Mouse (Mus musculus): Measurements from ENCODE around the gene Dpp4. TPM values are rescaled to one million over a fixed set of nuclear protein-coding genes. Genes with fewer than 3 reads are reported as not detected.
A peak's percentile ranks its signal among the peaks of the same experiment; 100 is the strongest.

Dpp4 gene
- polyA plus RNA-seq, 1 experiment from 2014 or later = 24.4 TPM

DNA sequence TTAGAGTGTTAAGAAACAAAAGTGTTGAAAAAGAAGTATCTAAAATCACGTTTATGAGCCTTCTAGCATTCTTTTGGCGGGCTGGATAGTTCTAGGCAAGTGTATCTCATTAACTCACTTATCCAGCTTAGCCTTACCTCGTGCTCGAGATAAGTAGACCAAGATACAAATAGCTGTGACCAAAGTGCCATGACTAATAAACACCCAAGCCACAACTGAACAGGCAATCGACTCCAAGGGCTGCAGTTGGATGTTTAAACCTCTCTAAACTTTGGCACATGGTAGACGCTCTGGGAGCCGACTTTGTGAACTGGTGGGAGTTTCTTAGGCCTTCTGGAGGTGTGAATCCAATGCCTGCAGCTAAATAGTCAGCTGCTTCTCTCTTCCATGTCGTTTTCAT, 12.7 kb downstream of the Dpp4 start:
- 61% methylated on average over 8 of the region's 8 CpGs for WGBS
- no peak overlapping the region for H3K4me2 ChIP-seq (ENCODE audit: low read depth, low read length)
- no peaks in the 10 kb centered on the region for H3K36me3 ChIP-seq (ENCODE audit: control insufficient read depth, insufficient read depth)
- no peak overlapping the region for H3K27ac ChIP-seq (ENCODE audit: low read length)
- ATAC-seq (replicated peaks; ENCODE audit: extremely low read depth, insufficient read depth, low FRiP score) = no peak
- H3K9ac ChIP-seq (ENCODE audit: low read length) = no peak overlapping the region
- no peaks in the 10 kb centered on the region for H3K9me3 ChIP-seq (replicated peaks; ENCODE audit: control insufficient read depth, low read length)
- no peaks in the 10 kb centered on the region for H3K27me3 ChIP-seq (ENCODE audit: control insufficient read depth, insufficient read depth, low read length)
- H3K4me1 ChIP-seq (ENCODE audit: control insufficient read depth, insufficient read depth, low read length) = no peaks in the 10 kb centered on the region; the same call in 1 of the 2 replicates
- no peak overlapping the region for H3K4me3 ChIP-seq (ENCODE audit: low read length)

DNA sequence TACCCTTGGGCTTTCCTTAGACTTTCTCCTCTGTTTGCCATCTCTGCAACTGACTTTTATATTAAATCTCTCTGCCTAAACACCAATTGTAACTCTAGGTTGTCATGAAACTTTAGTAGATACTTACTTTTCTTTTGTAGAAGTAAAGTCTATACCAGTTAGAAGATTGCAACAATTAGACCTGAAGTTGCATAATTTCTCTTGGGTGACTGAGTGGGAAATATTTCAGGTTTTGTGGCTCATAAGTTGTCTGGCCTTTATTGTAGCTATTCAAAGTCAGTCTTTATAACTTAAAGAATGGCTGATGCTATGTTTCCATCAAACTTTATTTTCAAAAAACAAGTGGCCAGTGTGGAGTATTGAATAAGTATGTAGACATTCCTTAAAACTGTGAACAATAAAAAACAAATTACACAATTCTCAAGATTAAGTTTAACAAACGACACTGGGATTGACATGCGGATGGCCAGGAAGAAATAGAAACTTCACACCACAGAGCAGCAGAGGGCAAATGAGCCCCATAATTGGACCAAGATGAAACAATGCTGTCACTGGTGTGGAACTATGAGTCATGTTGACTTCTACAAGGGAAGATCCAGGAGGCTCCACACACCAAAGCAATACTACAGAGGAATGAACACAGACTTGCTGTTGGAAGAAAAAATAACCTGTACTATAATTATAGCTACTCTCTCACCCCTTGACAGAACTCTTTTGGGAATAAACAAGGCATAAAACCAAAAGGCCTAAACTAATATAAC, 13.7 kb downstream of the Dpp4 start:
- no peak for ATAC-seq (replicated peaks; ENCODE audit: extremely low read depth, insufficient read depth, low FRiP score)
- WGBS = 75% methylated on average over 2 of the region's 2 CpGs
- Histone ChIP-seq H3K27ac (ENCODE audit: low read length) (no peak overlapping the region), H3K4me1 (ENCODE audit: control insufficient read depth, insufficient read depth, low read length) (no peaks in the 10 kb centered on the region; the same call in 1 of the 2 replicates), H3K36me3 (ENCODE audit: control insufficient read depth, insufficient read depth) (no peaks in the 10 kb centered on the region), H3K27me3 (ENCODE audit: control insufficient read depth, insufficient read depth, low read length) (no peaks in the 10 kb centered on the region), H3K9ac (ENCODE audit: low read length) (no peak overlapping the region), H3K4me2 (ENCODE audit: low read depth, low read length) (no peak overlapping the region), H3K9me3 (replicated peaks; ENCODE audit: control insufficient read depth, low read length) (no peaks in the 10 kb centered on the region), H3K4me3 (ENCODE audit: low read length) (no peak overlapping the region)

DNA sequence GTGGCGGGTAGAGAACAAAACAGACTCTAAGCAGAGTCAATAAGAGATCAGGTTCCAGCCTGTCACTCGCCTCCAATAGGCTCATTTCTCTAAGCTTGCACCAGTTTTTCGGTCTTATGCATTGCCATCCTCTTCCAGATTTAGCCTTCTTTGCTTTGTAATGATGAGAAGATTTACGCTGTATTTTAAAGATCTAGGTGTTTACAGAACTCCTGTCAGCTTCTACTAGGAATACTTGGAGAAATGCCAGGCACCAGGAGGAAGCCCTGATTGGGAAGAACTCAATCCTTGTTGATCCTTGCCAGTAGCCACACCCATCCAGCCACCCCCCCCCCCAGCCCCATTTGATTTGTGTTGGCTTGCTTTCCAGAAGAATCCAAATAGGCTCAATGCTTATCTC, 14.4 kb downstream of the Dpp4 start:
- Histone ChIP-seq H3K27me3 (ENCODE audit: control insufficient read depth, insufficient read depth, low read length) (no peaks in the 10 kb centered on the region), H3K36me3 (ENCODE audit: control insufficient read depth, insufficient read depth) (no peaks in the 10 kb centered on the region), H3K4me3 (ENCODE audit: low read length) (no peak overlapping the region), H3K4me1 (ENCODE audit: control insufficient read depth, insufficient read depth, low read length) (no peaks in the 10 kb centered on the region; the same call in 1 of the 2 replicates), H3K4me2 (ENCODE audit: low read depth, low read length) (no peak overlapping the region), H3K27ac (ENCODE audit: low read length) (peak overlapping the region; percentile 14; the same call in 1 of the 2 replicates), H3K9me3 (replicated peaks; ENCODE audit: control insufficient read depth, low read length) (no peaks in the 10 kb centered on the region), H3K9ac (ENCODE audit: low read length) (no peak overlapping the region)
- 72% methylated on average over 4 of the region's 4 CpGs for WGBS
- no peak for ATAC-seq (replicated peaks; ENCODE audit: extremely low read depth, insufficient read depth, low FRiP score)

DNA sequence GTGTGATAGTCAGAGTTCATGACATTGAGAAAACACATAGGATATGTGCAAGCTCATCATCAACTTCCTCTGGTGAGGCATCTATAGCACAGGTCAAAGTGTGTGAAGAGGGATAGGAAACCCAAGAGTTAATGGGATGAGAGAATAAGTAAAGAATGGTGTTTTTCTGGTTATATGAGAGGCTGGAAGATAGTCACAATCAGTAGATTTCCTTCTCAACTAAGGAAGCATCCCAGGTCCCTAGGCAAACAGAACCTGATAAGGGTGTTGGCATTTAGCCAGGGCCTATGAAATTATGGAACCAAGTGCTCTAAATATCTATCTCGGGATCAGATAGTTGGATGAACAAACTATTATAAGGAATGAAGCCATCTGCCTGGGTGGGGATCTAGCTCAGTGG, 15.2 kb downstream of the Dpp4 start:
- Histone ChIP-seq H3K27me3 (ENCODE audit: control insufficient read depth, insufficient read depth, low read length) (no peaks in the 10 kb centered on the region), H3K9ac (ENCODE audit: low read length) (no peak overlapping the region), H3K4me2 (ENCODE audit: low read depth, low read length) (no peak overlapping the region), H3K9me3 (replicated peaks; ENCODE audit: control insufficient read depth, low read length) (no peaks in the 10 kb centered on the region), H3K4me3 (ENCODE audit: low read length) (no peak overlapping the region), H3K36me3 (ENCODE audit: control insufficient read depth, insufficient read depth) (no peaks in the 10 kb centered on the region), H3K4me1 (ENCODE audit: control insufficient read depth, insufficient read depth, low read length) (no peaks in the 10 kb centered on the region; the same call in 1 of the 2 replicates), H3K27ac (ENCODE audit: low read length) (no peak overlapping the region)
- WGBS = 61% methylated on average over 1 of the region's 1 CpGs
- no peak for ATAC-seq (replicated peaks; ENCODE audit: extremely low read depth, insufficient read depth, low FRiP score)

DNA sequence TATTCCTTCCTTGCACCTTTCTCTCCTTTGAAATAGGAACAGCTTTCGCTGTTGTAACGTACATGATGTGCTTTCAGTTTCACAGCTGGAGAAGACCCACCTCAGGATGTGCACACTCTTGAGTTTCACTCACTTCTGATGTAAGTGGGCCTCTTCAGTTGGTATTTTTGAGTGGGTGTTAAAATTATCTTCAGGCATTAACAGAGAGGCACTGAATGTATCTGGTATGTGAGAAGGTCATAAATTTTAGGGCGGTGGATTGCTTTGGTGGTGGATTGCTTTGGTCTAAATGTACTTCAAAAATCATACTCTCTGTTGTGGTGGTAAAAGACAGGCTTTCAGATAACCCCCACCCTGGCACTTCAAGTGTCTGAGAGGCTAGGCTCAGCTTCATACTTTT, 17.2 kb downstream of the Dpp4 start:
- no peaks in the 10 kb centered on the region for H3K36me3 ChIP-seq (ENCODE audit: control insufficient read depth, insufficient read depth)
- ATAC-seq (replicated peaks; ENCODE audit: extremely low read depth, insufficient read depth, low FRiP score) = 0 out of 2 replicates have a peak, but pooled peaks have one; percentile 11
- H3K9ac ChIP-seq (ENCODE audit: low read length) = no peak overlapping the region
- no peaks in the 10 kb centered on the region; the same call in 1 of the 2 replicates for H3K4me1 ChIP-seq (ENCODE audit: control insufficient read depth, insufficient read depth, low read length)
- H3K27ac ChIP-seq (ENCODE audit: low read length) = no peak overlapping the region; the same call in 1 of the 2 replicates
- H3K27me3 ChIP-seq (ENCODE audit: control insufficient read depth, insufficient read depth, low read length) = no peaks in the 10 kb centered on the region
- WGBS = 69% methylated on average over 3 of the region's 3 CpGs
- no peak overlapping the region for H3K4me2 ChIP-seq (ENCODE audit: low read depth, low read length)
- no peaks in the 10 kb centered on the region for H3K9me3 ChIP-seq (replicated peaks; ENCODE audit: control insufficient read depth, low read length)
- H3K4me3 ChIP-seq (ENCODE audit: low read length) = no peak overlapping the region

DNA sequence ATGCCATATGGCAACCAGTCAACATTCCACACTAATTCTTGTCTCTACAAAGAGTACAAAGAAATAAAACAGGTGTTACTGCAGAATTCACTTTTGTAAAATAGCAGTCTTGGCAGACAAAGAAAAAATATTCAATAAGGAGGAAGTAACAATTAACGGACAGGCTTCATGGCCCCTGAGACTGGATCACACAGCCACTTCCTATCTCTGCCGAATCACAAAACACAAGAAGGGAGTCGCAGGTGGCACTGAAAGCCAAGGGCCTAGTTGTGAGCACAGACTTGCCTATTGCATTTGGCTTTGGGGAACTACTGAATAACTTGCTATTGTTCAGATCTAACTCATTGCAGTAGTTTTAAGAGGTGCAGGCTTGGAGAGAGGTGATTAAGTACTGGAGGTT, 19.9 kb downstream of the Dpp4 start:
- Histone ChIP-seq H3K27ac (ENCODE audit: low read length) (peak overlapping the region; percentile 43), H3K4me1 (ENCODE audit: control insufficient read depth, insufficient read depth, low read length) (no peaks in the 10 kb centered on the region), H3K9ac (ENCODE audit: low read length) (no peak overlapping the region), H3K27me3 (ENCODE audit: control insufficient read depth, insufficient read depth, low read length) (no peaks in the 10 kb centered on the region), H3K36me3 (ENCODE audit: control insufficient read depth, insufficient read depth) (no peaks in the 10 kb centered on the region), H3K4me2 (ENCODE audit: low read depth, low read length) (no peak overlapping the region), H3K9me3 (replicated peaks; ENCODE audit: control insufficient read depth, low read length) (no peaks in the 10 kb centered on the region), H3K4me3 (ENCODE audit: low read length) (no peak overlapping the region)
- no peak for ATAC-seq (replicated peaks; ENCODE audit: extremely low read depth, insufficient read depth, low FRiP score)
- WGBS = 69% methylated on average over 3 of the region's 3 CpGs

DNA sequence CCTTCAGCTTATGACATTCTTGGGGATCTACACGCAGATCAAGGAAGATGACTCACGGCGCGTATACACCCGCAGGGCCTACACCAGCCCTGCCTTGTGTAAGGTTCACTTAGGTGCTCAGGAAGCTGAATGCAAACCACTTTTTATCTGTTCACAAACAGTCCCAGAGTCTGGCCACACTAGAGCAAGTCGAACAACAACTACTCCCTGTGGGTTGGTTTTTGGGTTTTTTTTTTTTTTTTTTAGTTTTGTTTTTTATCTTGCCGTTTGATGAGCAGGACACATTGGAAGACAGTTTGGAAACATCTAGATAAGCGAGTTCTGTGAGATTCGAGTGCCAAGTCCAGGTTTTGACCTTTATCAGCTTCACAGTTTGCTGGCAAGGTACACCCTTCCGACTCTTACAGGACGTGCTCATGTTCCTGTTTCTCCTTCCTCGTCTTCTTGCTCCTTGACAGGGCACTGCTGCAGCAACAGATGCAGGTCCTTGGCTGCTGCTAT, 21.0 kb downstream of the Dpp4 start:
- H3K4me1 ChIP-seq (ENCODE audit: control insufficient read depth, insufficient read depth, low read length) = no peaks in the 10 kb centered on the region
- no peak overlapping the region for H3K4me3 ChIP-seq (ENCODE audit: low read length)
- H3K4me2 ChIP-seq (ENCODE audit: low read depth, low read length) = no peak overlapping the region
- no peak overlapping the region for H3K9ac ChIP-seq (ENCODE audit: low read length)
- H3K36me3 ChIP-seq (ENCODE audit: control insufficient read depth, insufficient read depth) = no peaks in the 10 kb centered on the region
- ATAC-seq (replicated peaks; ENCODE audit: extremely low read depth, insufficient read depth, low FRiP score) = peak; percentile 53
- WGBS = 63% methylated on average over 12 of the region's 12 CpGs
- H3K9me3 ChIP-seq (replicated peaks; ENCODE audit: control insufficient read depth, low read length) = no peaks in the 10 kb centered on the region
- H3K27me3 ChIP-seq (ENCODE audit: control insufficient read depth, insufficient read depth, low read length) = no peaks in the 10 kb centered on the region
- H3K27ac ChIP-seq (ENCODE audit: low read length) = peak overlapping the region; percentile 68

DNA sequence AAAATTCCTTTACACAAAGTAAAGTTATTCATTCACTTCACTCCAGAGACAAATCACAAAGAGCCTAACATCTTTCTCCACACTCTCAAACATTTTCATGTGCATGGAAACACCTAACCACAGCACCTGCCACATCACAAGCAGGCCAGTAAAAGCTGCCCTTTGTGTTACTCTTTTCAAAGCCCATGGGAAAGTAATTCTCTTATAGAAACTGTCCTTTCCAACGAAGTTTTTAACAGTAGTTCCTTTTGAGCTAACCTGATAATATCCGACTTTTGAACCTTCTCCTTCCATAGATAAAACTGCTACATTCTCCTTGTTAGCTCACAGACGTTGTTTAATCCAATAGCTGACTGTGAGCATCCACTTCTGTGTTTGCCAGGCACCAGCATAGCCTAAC, 21.7 kb downstream of the Dpp4 start:
- Histone ChIP-seq H3K9me3 (replicated peaks; ENCODE audit: control insufficient read depth, low read length) (no peaks in the 10 kb centered on the region), H3K4me2 (ENCODE audit: low read depth, low read length) (no peak overlapping the region), H3K4me3 (ENCODE audit: low read length) (no peak overlapping the region), H3K27ac (ENCODE audit: low read length) (peak overlapping the region; percentile 68), H3K27me3 (ENCODE audit: control insufficient read depth, insufficient read depth, low read length) (no peaks in the 10 kb centered on the region), H3K36me3 (ENCODE audit: control insufficient read depth, insufficient read depth) (no peaks in the 10 kb centered on the region), H3K9ac (ENCODE audit: low read length) (no peak overlapping the region), H3K4me1 (ENCODE audit: control insufficient read depth, insufficient read depth, low read length) (no peaks in the 10 kb centered on the region)
- WGBS = 52% methylated on average over 3 of the region's 3 CpGs
- no peak for ATAC-seq (replicated peaks; ENCODE audit: extremely low read depth, insufficient read depth, low FRiP score)

DNA sequence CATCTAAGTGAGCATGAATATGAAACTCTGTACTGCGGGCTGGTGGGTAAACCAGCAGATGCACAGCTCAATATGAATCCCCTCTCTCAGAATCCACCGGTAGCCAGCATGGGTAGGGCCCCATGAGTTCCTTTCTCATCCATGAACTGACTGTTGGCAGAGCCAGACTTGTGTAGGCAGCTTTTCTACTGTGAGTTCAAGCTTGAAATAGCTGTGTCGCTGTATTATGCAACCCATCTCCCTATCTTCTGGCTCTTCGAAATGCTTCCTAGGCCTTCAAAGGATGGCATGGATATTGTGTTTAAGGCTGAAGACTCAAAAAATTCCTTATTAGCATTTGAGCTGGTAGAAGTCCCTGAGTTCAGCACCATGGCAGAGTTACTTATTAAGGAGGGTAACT, 23.2 kb downstream of the Dpp4 start:
- Histone ChIP-seq H3K36me3 (ENCODE audit: control insufficient read depth, insufficient read depth) (no peaks in the 10 kb centered on the region), H3K4me1 (ENCODE audit: control insufficient read depth, insufficient read depth, low read length) (no peaks in the 10 kb centered on the region), H3K9ac (ENCODE audit: low read length) (no peak overlapping the region), H3K4me2 (ENCODE audit: low read depth, low read length) (no peak overlapping the region), H3K9me3 (replicated peaks; ENCODE audit: control insufficient read depth, low read length) (no peaks in the 10 kb centered on the region), H3K27ac (ENCODE audit: low read length) (no peak overlapping the region), H3K27me3 (ENCODE audit: control insufficient read depth, insufficient read depth, low read length) (no peaks in the 10 kb centered on the region), H3K4me3 (ENCODE audit: low read length) (no peak overlapping the region)
- ATAC-seq (replicated peaks; ENCODE audit: extremely low read depth, insufficient read depth, low FRiP score) = no peak
- 85% methylated on average over 4 of the region's 4 CpGs for WGBS

Measured in heart, embryonic 16.5 days (tissue).